Mouse (Mus musculus): Measurements from ENCODE around the gene Snx6. TPM values are rescaled to one million over a fixed set of nuclear protein-coding genes. Genes with fewer than 3 reads are reported as not detected.
"Not testable (repeated sequence)": the region's sequence is repeated elsewhere in the genome, so short reads cannot be mapped to it uniquely, and the experiment has no call there.

Gene Snx6
- polyA plus RNA-seq, 1 experiment from 2014 or later = 195 TPM

DNA sequence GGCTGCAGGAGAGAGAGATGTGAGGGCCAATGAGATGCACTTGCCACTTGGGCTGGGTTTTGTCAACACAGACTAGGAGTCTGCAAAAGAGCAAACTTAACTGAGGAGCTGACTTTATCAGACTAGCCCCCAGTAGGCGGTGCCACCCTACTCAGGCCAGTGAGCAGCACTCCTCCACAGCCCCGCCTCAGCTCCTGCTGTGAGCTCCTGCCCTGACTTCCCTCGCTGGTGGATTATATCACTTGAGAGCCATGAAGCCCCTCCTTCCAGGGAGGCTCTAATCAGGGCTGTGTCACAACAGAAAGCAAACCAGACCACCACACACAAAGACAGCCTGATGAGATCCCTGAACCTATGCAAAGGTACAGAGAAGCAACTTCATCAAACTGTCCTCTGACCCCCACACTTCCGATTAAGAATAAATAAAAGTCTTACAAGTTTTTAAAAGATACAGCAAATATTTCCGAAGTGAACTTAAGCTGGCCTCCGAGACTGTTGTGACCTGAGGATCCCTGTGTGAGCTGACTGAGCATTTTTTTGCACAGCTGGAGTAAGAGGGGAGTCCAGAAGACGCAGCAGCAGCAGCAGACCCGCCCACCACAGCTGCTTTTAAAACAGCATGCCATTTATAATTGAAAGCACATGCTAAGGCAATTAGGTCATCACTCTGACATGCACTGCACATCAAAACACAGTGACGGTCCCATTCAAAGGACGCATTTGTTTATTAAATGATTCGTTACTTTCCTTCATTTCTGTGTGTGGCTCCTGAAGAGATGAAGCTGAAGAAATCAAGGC is 6.0 kb downstream of the Snx6 start:
- 19% methylated on average over 11 of the region's 11 CpGs for WGBS
- peak; percentile 66 for DNase-seq (ENCODE audit: low spot score)
- Histone ChIP-seq H3K36me3 (replicated peaks) (peaks cover 52% of the 10 kb centered on the region), H3K9me3 (no peaks in the 10 kb centered on the region), H3K27me3 (replicated peaks; ENCODE audit: low read depth, poor library complexity, severe bottlenecking) (no peaks in the 10 kb centered on the region), H3K4me3 (peak overlapping the region; percentile 35; the same call in 1 of the 2 replicates), H3K4me1 (peaks cover 42% of the 10 kb centered on the region), H3K27ac (replicated peaks) (no peak overlapping the region)

DNA sequence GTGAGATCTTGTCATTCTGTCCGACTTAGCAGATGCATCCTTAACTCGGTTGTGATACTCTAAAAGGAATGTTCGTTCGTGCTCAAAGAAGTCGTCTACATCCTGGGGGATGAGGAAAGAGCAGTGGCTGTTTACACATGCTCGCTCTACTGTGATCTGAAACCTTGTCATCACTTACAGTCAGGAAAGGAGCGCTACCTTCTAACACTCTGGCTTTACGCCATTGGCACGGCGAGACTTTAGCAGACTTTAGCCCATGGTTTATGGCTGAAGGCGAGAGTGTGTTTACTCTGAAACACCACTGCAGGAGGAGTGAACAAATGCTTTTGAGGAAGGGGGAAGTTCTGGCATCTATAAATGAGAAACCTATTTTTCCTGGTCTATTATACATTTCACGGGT is 31.9 kb downstream of the Snx6 start:
- no peak overlapping the region for H3K4me3 ChIP-seq
- WGBS = 94% methylated on average over 12 of the region's 12 CpGs
- H3K9me3 ChIP-seq = no peaks in the 10 kb centered on the region
- peaks cover 96% of the 10 kb centered on the region for H3K36me3 ChIP-seq (replicated peaks)
- no peak overlapping the region for H3K27ac ChIP-seq (replicated peaks)
- no peak for DNase-seq (ENCODE audit: low spot score)
- H3K27me3 ChIP-seq (replicated peaks; ENCODE audit: low read depth, poor library complexity, severe bottlenecking) = no peaks in the 10 kb centered on the region
- H3K4me1 ChIP-seq = no peaks in the 10 kb centered on the region

DNA sequence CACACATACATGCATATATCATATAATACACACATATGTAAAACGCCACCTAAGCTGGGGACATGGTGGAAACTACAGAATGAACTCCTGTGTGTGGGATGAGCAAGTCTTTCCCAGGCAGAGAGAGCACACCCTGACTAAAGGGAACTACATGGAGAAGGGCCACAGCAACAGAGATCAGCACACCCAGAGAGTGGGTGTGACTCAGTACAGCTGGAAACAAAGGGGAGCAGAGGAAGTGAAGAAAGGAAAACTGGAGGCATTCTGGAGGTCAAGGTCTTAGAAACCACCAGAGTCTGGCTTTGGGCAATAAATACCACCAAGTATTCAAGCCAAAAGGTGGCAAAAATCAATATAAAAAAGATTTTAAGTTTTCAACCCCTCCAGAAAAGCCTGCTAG is 34.8 kb downstream of the Snx6 start:
- H3K27ac ChIP-seq (replicated peaks) = no peak overlapping the region
- H3K4me3 ChIP-seq = no peak overlapping the region
- H3K9me3 ChIP-seq = no peaks in the 10 kb centered on the region
- no peaks in the 10 kb centered on the region for H3K27me3 ChIP-seq (replicated peaks; ENCODE audit: low read depth, poor library complexity, severe bottlenecking)
- no peaks in the 10 kb centered on the region for H3K4me1 ChIP-seq
- WGBS = 88% methylated on average over 1 of the region's 1 CpGs
- no peak for DNase-seq (ENCODE audit: low spot score)
- H3K36me3 ChIP-seq (replicated peaks) = peaks cover 96% of the 10 kb centered on the region

DNA sequence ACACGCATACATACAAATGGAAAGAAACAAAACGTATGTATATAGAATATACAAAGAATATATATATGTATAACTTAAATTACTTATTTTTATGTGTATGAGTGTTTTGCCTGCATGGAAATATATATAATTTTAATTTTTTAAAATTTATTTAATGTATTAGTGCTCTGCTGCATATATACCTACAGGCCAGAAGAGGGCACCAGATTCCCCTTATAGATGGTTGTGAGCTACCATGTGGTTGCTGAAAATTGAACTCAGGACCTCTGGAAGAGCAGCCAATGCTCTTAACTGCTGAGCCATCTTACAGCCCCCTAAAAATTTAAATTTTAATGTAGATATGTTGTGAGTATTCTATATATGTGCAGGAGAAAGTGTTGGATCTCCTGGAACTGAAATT is 36.7 kb downstream of the Snx6 start:
- Histone ChIP-seq H3K27me3 (replicated peaks; ENCODE audit: low read depth, poor library complexity, severe bottlenecking) (no peaks in the 10 kb centered on the region), H3K4me1 (no peaks in the 10 kb centered on the region), H3K27ac (replicated peaks) (no peak overlapping the region), H3K4me3 (no peak overlapping the region), H3K36me3 (replicated peaks) (peaks cover 96% of the 10 kb centered on the region), H3K9me3 (no peaks in the 10 kb centered on the region)
- no peak for DNase-seq (ENCODE audit: low spot score)
- WGBS = 95% methylated on average over 2 of the region's 2 CpGs

DNA sequence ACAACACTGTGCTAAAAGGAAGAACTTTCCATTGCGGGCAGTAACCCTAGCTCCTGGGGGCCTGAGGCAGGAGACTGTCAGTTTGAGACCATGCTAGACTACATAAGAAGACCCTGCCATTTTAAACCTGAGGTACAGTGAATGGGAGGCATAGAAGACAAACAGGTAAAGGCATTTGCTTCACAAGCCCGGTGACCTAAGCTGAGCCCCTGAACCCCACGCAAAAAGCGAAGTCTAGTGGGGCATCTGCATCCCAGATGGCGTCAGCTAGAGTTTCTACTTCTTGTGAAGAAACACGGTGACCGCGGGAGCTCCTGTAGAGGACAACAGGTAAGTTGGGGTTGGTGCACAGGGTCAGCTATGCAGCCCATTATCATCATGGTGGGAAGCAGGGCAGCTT is 46.9 kb downstream of the Snx6 start:
- peaks cover 86% of the 10 kb centered on the region for H3K36me3 ChIP-seq (replicated peaks)
- H3K4me3 ChIP-seq = no peak overlapping the region
- no peaks in the 10 kb centered on the region for H3K4me1 ChIP-seq
- H3K27ac ChIP-seq (replicated peaks) = no peak overlapping the region
- no peaks in the 10 kb centered on the region for H3K9me3 ChIP-seq
- no peaks in the 10 kb centered on the region for H3K27me3 ChIP-seq (replicated peaks; ENCODE audit: low read depth, poor library complexity, severe bottlenecking)
- no peak for DNase-seq (ENCODE audit: low spot score)
- 97% methylated on average over 8 of the region's 8 CpGs for WGBS

DNA sequence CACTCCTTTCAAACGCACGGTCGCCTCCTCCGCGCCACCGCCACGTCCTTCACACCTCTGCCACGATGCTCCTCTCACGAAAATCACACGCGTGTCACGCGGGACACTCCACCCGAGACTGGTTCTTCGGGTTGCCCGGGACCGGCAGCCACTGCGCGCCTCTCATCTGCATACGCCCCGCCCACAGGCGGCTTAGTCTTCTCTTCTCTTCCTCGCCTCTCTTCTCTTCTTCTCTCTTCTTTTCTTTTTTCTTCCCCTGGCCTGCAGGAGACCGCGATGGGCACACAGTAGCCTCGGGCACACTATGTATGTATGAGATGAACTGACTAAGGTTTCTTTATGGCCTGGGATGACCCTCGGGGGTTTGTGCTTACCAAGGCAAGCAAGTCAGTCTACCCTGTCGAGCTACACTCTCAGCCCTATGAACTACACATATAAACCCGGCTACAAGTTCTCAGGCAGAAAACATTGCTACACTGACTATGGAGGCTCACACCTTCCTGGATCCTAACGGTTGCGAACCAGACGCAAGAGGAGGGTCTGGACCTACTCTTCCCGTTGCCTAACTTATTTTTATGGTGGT is 56.8 kb downstream of the Snx6 start:
- H3K36me3 ChIP-seq (replicated peaks) = not testable (repeated sequence)
- H3K27ac ChIP-seq (replicated peaks) = peak overlapping the region; percentile 70; the same call in 1 of the 2 replicates
- peak overlapping the region; percentile 35; the same call in 1 of the 2 replicates for H3K4me3 ChIP-seq

DNA sequence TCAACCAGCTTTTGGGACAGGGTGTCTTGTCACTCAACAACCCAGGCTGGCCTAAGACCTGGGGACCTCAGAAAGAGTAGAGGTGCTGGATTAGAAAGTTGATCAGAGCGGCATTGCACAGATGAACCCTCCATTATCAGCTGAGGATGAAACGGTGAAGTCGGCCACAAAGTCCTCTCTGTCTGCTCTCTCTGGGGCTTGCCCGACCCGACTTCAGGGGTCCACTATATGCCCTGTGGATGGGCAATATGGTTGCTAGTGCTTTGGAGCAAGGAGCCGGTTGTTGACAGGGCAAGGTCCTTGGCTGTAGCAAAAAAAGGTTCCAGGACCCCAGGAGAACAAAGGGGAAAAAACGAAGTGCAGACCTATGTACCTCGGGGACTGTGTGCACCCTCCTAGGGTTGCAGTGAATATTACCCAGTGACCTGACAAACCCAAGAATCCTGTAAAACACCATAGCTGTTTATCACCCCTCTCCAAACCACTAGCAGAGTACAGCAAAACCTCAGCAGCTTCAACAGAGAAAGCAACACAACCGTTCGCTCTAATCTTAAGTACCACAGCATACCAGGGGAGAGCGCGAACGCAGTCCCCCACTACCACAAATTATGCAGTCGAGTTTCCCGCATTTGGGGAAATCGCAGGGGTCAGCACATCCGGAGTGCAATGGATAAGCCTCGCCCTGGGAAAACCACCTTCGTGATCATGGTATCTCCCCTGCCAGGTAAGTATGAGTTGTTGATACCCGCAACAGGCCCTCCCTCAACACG is 57.4 kb downstream of the Snx6 start:
- WGBS = no CpG with 5 or more reads among the region's 21 CpGs
- not testable (repeated sequence) for H3K4me3 ChIP-seq

More for the DNA sequence above, 56.8 kb downstream of the Snx6 start:
- not testable (repeated sequence) for DNase-seq (ENCODE audit: low spot score); H3K27me3 ChIP-seq (replicated peaks; ENCODE audit: low read depth, poor library complexity, severe bottlenecking); H3K9me3 ChIP-seq; H3K4me1 ChIP-seq
- 0% methylated on average over 12 of the region's 33 CpGs for WGBS

DNA sequence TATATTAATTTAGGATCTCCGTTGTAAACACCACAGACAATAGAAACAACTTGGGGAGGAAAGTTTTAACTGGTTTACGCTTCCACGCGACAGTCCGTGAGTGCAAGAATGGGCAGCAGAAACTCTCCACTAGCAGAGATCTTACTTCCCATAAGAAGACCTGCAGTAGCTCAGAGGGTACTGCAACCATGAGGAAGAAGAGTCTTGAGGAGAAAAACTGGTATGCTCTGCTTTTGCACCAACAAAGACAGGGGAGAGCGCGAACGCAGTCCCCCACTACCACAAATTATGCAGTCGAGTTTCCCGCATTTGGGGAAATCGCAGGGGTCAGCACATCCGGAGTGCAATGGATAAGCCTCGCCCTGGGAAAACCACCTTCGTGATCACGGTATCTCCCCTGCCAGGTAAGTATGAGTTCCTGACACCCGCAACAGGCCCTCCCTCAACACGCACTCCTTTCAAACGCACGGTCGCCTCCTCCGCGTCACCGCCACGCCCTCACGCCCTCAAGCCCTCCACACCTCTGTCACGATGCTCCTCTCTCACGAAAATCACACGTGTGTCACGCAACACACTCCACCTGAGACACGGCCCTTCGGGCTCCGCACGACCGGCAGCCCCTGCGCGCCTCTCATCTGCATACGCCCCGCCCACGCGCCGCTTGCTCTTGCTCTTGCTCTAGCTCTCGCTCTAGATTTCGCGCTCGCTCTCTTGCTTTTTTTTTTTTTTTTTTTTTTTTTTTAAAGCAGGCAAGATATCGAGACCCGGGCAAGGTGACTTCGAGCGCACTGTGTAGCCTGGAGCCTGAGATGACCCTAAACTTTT is 61.0 kb downstream of the Snx6 start:
- H3K36me3 ChIP-seq (replicated peaks); DNase-seq (ENCODE audit: low spot score); H3K27ac ChIP-seq (replicated peaks); H3K4me1 ChIP-seq; H3K9me3 ChIP-seq; H3K27me3 ChIP-seq (replicated peaks; ENCODE audit: low read depth, poor library complexity, severe bottlenecking); H3K4me3 ChIP-seq: not testable (repeated sequence)
- 1% methylated on average over 16 of the region's 49 CpGs for WGBS

More for the DNA sequence above, 57.4 kb downstream of the Snx6 start:
- not testable (repeated sequence) for DNase-seq (ENCODE audit: low spot score); H3K27me3 ChIP-seq (replicated peaks; ENCODE audit: low read depth, poor library complexity, severe bottlenecking); H3K9me3 ChIP-seq; H3K36me3 ChIP-seq (replicated peaks); H3K27ac ChIP-seq (replicated peaks); H3K4me1 ChIP-seq

DNA sequence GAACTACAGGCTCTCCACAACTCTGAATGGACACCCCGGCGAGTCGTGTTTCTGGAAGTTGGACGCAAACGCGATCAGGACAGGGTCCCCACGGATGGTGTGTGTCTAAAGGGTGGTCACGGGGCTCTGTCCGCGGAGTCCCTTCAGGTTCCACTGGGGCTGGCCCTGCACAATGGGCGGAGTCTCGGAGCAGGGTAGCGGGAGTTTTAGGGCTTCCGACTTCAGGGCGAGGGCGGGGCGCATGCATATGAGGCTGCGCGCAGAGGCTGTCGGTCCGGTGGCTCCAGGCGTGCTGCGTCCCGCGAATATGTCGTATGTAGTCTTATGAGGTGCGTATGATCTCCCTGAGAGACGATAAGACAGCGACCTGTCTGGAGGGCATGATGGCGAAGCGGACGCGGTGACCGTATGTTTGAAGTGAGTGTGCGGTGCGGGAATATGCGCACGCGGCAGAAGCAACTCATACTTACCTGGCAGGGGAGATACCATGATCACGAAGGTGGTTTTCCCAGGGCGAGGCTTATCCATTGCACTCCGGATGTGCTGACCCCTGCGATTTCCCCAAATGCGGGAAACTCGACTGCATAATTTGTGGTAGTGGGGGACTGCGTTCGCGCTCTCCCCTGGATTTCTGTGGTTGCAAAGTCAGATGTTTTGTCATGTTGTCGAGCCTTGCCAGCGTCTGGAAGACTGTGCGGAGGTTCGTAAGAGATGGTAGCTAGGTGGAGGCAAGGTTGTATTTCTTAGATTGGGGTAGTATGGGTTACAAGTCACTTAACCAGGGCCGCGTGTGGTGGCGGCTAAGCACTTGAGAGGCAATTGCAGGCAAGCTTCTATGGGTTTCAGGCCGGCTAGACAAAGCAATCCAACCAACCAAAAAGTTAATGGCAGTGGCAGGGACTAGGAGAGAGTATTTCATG is 66.1 kb downstream of the Snx6 start:
- DNase-seq (ENCODE audit: low spot score); H3K27ac ChIP-seq (replicated peaks); H3K36me3 ChIP-seq (replicated peaks); H3K4me1 ChIP-seq; H3K27me3 ChIP-seq (replicated peaks; ENCODE audit: low read depth, poor library complexity, severe bottlenecking); H3K9me3 ChIP-seq; H3K4me3 ChIP-seq: not testable (repeated sequence)
- no CpG with 5 or more reads among the region's 56 CpGs for WGBS

DNA sequence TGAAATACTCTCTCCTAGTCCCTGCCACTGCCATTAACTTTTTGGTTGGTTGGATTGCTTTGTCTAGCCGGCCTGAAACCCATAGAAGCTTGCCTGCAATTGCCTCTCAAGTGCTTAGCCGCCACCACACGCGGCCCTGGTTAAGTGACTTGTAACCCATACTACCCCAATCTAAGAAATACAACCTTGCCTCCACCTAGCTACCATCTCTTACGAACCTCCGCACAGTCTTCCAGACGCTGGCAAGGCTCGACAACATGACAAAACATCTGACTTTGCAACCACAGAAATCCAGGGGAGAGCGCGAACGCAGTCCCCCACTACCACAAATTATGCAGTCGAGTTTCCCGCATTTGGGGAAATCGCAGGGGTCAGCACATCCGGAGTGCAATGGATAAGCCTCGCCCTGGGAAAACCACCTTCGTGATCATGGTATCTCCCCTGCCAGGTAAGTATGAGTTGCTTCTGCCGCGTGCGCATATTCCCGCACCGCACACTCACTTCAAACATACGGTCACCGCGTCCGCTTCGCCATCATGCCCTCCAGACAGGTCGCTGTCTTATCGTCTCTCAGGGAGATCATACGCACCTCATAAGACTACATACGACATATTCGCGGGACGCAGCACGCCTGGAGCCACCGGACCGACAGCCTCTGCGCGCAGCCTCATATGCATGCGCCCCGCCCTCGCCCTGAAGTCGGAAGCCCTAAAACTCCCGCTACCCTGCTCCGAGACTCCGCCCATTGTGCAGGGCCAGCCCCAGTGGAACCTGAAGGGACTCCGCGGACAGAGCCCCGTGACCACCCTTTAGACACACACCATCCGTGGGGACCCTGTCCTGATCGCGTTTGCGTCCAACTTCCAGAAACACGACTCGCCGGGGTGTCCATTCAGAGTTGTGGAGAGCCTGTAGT is 76.4 kb downstream of the Snx6 start:
- DNase-seq (ENCODE audit: low spot score); H3K4me3 ChIP-seq; H3K4me1 ChIP-seq; H3K27ac ChIP-seq (replicated peaks); H3K9me3 ChIP-seq; H3K36me3 ChIP-seq (replicated peaks); H3K27me3 ChIP-seq (replicated peaks; ENCODE audit: low read depth, poor library complexity, severe bottlenecking): not testable (repeated sequence)
- WGBS = no CpG with 5 or more reads among the region's 56 CpGs

DNA sequence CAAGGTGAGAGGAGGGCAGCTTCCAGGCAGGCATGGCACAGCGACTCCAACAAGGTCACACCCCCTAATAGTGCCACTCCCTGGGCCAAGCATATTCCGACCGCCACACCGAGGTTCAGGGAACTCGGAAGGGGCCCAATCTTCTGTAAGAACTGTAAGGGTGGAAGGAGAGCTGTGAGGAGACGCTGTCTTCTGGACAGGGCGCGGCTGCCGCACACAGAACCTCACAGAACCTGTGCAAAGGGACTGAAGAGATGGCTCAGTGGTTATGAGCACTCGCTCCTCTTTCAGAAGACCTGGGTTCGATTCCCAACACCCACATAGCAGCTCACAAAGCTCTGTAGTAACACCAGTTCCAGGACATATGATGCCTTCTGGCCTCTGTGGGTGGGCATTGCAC is 78.0 kb downstream of the Snx6 start:
- not testable (repeated sequence) for H3K27ac ChIP-seq (replicated peaks)

More for the DNA sequence above, 78.0 kb downstream of the Snx6 start:
- 80% methylated on average over 8 of the region's 11 CpGs for WGBS
- not testable (repeated sequence) for H3K36me3 ChIP-seq (replicated peaks); H3K4me1 ChIP-seq; H3K9me3 ChIP-seq; H3K27me3 ChIP-seq (replicated peaks; ENCODE audit: low read depth, poor library complexity, severe bottlenecking); H3K4me3 ChIP-seq; DNase-seq (ENCODE audit: low spot score)
